Mouse (Mus musculus) spleen, adult 2 months (tissue): Measurements from ENCODE around the gene Pisd.

Experiments
- CTCF ChIP-seq: fragments of 200-500 bp; IDR thresholded peaks from 2 replicates; pipeline ENCODE4 v1.5.1; 2011; ENCODE audit warnings: mild to moderate bottlenecking, inconsistent platforms; ENCODE audit not compliant: insufficient read depth, insufficient read length, insufficient replicate concordance; ENCODE audit errors: extremely low read depth
- POLR2A ChIP-seq: fragments of 200-500 bp; IDR thresholded peaks from 2 replicates; pipeline ENCODE4 v1.6.1; 2011; ENCODE audit warnings: low read depth, low read length, inconsistent platforms

GRCm38 (mm10) chr5:32781596-32781995, 3.9 kb downstream of the Pisd start:
- TF ChIP-seq POLR2A = no peak
- TF ChIP-seq CTCF = no peak
